Mouse (Mus musculus) ovary, postnatal 36 days (tissue): ENCODE results near the gene Hpgds.

Experiments
- DNase-seq: peaks from one replicate; pipeline ENCODE4 v3.0.0; 2022; ENCODE audit warnings: low spot score, mixed read lengths

Hpgds gene

DNA sequence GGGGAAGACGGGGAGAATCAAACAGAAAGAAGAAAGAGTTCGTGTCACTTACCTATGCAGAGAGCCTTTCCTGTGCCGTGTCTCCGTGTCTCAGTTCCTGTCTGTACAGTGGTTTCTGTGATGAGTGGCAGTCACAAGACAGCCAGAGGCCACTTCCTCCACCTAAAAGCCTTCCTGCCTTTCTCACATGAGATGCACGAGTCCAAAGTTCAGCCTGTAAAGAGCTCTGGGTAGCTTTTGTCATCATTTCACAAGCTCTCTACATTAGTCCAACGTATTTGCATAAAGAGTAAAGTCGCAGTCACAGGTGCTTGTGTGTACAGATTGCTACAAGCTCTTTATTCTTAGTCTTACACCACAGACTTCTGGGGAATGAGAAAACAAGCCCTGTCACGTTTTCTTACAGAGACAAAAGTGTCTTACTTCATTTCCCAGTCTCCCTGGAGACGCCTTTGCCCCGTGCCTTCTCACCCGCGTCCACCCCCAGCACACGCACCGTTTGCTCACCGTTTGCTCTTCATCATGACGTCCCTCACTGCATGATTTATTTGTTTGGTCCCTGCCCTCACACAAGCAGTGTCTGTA is at the start of gene Hpgds:
Gene Hpgds (minus strand): TSS at position 288 of the 585 bp plus-strand sequence.
- DNase-seq, result no peak

DNA sequence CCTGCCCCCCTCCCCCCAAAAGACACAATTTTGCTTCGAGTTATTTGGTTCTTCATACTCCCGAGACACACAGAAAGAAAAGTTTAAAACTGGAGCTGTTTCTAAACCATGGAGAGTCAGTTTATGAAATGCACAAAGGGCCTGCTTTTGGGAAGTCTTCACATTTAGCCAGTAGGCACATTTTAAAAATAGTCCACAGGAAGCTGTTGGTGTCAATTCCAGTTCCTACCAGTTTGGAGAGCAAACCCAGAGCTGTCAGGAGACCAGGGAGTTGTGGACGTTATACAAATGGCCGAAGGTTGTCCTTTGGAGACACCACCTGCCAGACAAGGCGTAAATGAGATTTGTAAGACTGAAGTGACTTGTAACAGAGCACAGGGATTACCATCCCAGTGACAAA is 20.3 kb upstream of the Hpgds start:
- DNase-seq, result no peak

DNA sequence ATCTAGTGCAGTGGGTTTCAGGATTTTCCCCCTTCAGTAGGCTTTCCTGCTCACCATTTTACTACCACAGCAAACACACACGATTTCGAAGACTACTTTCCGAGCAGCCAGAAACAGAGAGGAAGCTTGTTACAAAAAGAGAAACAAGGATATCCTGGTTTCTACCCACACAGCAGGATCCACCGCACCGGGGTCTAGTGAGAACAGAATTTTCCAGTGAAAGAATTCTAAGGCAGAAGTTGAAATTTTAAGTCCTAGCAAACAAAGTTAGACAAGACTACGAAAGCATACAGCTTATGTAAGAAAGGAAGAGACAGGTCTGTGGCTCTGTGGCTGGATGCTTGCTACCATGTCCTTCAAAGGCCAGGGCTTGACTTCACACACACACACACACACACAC is 19.4 kb upstream of the Hpgds start:
- no peak for DNase-seq

GRCm38 (mm10) chr6:65159381-65159942 is 14.8 kb upstream of the Hpgds start:
- no peak for DNase-seq

- DNase-seq, result no peak
Observed at GRCm38 (mm10) chr6:65157042-65157441, 12.3 kb upstream of the Hpgds start.

GRCm38 (mm10) chr6:65153570-65153969 is 8.9 kb upstream of the Hpgds start:
- DNase-seq, result no peak

- DNase-seq, result no peak
Observed at GRCm38 (mm10) chr6:65150703-65151102, 6.0 kb upstream of the Hpgds start.

GRCm38 (mm10) chr6:65146363-65146762 is 1.7 kb upstream of the Hpgds start:
- DNase-seq, result no peak

DNA sequence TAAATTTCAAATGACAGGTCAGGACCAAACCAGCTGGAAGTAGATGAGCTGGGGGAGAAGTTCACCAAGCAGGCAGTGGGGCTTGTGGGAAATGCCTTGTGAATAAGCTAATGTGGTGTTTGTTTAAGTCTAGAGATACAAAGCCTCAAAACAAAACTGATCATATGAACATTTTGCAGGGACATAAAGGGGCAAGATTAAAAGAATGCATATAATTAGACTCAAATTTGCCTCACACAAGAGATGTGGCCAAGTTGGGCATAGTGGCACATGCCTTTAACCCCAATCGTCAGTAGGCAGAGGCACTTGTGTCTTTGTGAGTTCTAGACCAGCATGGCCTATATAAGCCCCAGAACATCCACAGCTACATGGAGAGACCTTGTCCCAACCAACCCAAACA is 2.4 kb downstream of the Hpgds start:
- DNase-seq, result no peak

GRCm38 (mm10) chr6:65140750-65141243 is 3.9 kb downstream of the Hpgds start:
- no peak for DNase-seq

GRCm38 (mm10) chr6:65140082-65140749 is 4.5 kb downstream of the Hpgds start:
- peak; percentile 20 for DNase-seq

GRCm38 (mm10) chr6:65138243-65138642 is 6.5 kb downstream of the Hpgds start:
- DNase-seq, result no peak

DNA sequence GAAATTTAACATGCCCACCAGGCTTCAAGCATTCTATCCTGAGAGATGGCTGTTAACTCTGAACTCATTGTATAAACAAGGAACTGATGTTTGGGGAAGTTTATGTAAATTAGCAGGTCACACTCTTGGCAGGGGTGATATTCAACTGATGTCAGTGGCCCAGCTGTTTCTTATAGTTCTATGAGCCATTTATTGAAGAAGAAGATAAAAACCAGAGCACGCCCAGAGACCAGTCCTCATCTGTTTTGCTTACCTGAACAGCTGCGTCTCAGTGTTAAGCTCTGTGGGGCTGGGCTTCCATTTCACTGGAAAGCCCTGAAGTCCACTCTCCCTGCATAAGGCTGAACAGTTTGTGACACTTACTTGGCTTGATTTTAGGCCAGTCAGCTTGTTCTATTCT is 6.9 kb downstream of the Hpgds start:
- DNase-seq, result no peak

GRCm38 (mm10) chr6:65132376-65132775 is 12.3 kb downstream of the Hpgds start:
- DNase-seq, result no peak

DNA sequence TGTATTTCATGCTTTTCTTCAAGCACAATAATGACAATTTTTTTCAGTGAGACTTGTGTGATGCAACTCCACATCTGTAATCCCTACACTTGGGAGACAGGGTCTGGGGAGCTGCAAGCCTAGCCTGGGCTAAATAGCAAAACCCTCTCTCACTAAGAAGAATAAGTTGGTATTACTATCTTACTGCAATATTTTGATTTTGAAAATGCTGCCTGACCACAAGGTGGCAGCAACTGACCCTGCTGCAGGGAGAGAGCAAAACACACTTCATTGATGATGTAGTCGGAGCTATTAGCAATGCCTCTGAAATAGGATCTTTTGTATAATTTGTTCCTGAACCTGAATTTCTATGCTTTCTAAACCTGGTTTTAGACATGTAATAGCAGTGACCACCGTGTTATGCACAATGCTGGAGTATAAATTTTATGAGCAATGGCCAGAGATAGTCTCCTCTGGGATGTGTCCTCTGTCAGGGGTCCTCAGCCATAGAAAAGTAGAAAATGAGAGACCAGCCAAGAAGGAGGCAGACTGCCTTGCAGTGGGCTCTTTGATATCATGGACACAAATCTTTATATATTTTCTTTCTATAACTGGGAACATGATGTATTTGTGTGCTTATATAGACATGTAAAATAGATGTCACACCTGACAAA is 18.5 kb downstream of the Hpgds start:
- DNase-seq, result peak; percentile 32

DNA sequence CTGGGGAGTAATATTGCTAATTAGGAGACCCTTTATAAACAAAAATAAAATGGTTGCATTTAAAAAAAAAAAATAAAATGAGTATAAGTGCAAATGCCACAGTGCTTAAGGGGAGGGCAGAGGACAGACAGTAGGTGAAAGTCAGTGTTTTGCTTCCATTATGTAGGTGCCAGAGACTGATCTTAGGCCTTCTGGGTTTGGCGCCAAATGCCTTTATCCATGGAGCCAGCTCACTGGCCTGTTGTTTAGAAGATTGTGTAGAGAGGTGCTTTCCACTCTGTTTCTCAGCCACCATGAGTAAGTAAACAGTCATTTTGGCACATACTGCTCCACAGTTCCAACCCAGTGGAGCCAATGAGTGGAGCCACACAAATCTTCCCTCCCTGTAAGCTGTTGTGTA is 27.2 kb downstream of the Hpgds start:
- no peak for DNase-seq

DNA sequence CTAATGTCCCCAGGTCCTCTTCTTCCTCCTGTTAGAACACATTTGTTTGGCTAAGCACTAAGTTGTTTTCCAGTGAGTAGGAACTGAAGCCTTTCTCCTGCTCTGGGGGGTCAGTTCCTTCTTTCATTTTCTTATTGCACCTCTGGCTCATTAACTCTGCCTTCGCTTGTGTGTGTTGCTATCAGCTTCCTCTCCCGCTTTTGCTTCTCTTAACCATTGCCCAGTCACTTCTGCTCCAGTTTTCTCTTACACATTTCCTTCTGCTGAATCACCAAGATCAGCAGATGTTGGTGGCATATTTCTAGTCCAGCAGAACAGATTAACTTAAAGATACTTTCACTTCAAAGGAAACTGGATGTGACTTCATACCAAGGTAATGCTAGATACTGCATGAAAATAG is 29.8 kb downstream of the Hpgds start:
- DNase-seq, result no peak

- DNase-seq, result no peak
Observed at GRCm38 (mm10) chr6:65079139-65079538, 65.6 kb downstream of the Hpgds start.

DNA sequence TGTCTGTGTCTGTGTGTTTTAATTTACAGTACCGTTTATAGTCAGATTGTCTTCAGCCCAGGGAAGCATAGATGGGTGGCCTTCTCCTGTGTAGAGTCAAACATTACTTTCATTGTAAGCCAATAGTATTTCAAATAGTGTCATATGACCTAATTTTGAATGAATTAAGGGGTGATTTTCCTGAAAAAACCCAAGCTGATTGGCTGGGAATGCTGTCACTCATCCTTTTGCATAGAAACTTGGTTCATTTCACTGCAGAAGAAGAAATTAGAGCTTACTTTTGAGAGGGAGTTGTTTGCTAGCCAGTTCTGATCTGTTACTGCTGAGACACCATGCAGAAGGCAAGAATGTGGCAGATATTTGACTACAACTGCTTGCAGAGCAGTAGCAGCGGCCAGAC is 69.5 kb downstream of the Hpgds start:
- no peak for DNase-seq
